Mouse (Mus musculus): ENCODE results near the gene Stmnd1. TPM values are rescaled to one million over a fixed set of nuclear protein-coding genes. Genes with fewer than 3 reads are reported as not detected.
A peak's percentile ranks its signal among the peaks of the same experiment; 100 is the strongest.
"Not testable (repeated sequence)": the region's sequence is repeated elsewhere in the genome, so short reads cannot be mapped to it uniquely, and the experiment has no call there.

Stmnd1 gene
- polyA plus RNA-seq (2015; fragmentation: Nextera tagmentation; extraction: Ambion mirVana) = not detected in 2 replicates

DNA sequence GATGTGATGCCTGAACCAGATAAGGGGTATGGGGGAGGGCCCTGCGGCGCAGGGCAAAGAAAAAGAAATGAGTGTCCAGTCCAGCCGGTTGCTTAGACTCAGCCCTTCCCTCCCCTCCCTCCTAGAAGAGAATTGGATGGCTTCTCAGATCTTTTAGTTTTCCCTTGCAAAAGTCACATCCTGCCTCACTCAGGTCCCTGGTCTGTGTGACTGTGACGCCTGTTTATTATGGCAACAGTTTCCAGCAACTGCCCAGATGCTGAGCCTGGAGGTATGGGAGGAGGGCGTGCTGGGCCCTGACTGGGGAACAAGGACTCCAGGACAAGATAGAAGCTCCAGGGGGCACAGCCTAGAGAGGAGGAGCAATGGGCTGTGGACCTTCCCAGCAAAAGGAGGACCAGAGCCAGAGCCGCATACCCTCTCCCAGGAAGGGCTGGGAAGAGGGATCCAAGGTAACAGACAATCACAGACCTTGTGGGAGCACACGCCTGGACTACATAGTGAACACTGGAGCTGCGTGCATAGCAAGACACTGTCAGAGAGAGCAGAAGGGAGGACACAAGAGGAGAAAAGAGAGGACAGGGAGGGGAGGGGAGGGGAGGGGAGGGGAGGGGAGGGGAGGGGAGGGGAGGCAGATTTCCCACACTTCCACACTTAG lies at the start of gene Stmnd1:
Gene Stmnd1 (plus strand): TSS at position 269 of the 658 bp plus-strand sequence.
- ATAC-seq (ENCODE audit: low read depth) = no peak
- H3K27ac ChIP-seq (ENCODE audit: low read length) = no peak within 1 kb of the TSS
- no peaks in the 10 kb centered on the region; the same call in 1 of the 2 replicates for H3K4me1 ChIP-seq (ENCODE audit: control insufficient read depth, low read depth, low read length)
- H3K36me3 ChIP-seq (ENCODE audit: control insufficient read depth, insufficient read depth) = no peaks in the 10 kb centered on the region
- no peak within 1 kb of the TSS for H3K4me2 ChIP-seq (ENCODE audit: low read depth, low read length)
- WGBS (ENCODE audit: insufficient replicate concordance) = 19% methylated on average over 8 of the region's 8 CpGs
- H3K4me3 ChIP-seq (ENCODE audit: low read depth, low read length) = no peak within 1 kb of the TSS
- no peak within 1 kb of the TSS for H3K9ac ChIP-seq (ENCODE audit: low read depth, low read length)
- H3K27me3 ChIP-seq (ENCODE audit: control insufficient read depth, insufficient read depth, low read depth, low read length) = no peaks in the 10 kb centered on the region
- no peaks in the 10 kb centered on the region for H3K9me3 ChIP-seq (replicated peaks; ENCODE audit: control insufficient read depth, low read length)

DNA sequence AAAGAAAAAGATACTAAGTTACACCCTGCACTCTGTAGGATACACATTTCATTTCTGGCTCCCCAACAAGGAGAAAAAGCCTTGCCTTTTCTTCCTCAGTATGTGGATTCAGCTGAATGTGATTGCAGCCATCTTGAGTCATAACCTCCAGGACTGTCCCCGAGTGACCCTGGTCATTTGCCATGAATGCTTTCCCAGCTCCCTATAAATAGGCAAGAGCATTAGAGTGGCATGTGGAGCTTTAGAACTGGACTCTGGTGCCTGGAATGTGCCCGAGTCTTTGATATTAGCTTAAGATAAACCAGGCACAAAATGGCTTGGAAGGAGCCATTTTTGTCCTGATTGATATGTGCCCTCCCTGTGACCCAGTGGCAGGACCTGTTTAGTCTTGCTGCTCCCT lies 46.6 kb upstream of the Stmnd1 start:
- Histone ChIP-seq H3K9me3 (replicated peaks; ENCODE audit: control insufficient read depth, low read length) (no peaks in the 10 kb centered on the region), H3K27ac (ENCODE audit: low read length) (no peak overlapping the region), H3K9ac (ENCODE audit: low read depth, low read length) (no peak overlapping the region), H3K27me3 (ENCODE audit: control insufficient read depth, insufficient read depth, low read depth, low read length) (no peaks in the 10 kb centered on the region), H3K4me1 (ENCODE audit: control insufficient read depth, low read depth, low read length) (no peaks in the 10 kb centered on the region), H3K4me2 (ENCODE audit: low read depth, low read length) (no peak overlapping the region), H3K4me3 (ENCODE audit: low read depth, low read length) (no peak overlapping the region), H3K36me3 (ENCODE audit: control insufficient read depth, insufficient read depth) (no peaks in the 10 kb centered on the region)
- 33% methylated on average over 2 of the region's 2 CpGs for whole genome bisulfite sequencing (ENCODE audit: insufficient replicate concordance)
- ATAC-seq (ENCODE audit: low read depth) = no peak

DNA sequence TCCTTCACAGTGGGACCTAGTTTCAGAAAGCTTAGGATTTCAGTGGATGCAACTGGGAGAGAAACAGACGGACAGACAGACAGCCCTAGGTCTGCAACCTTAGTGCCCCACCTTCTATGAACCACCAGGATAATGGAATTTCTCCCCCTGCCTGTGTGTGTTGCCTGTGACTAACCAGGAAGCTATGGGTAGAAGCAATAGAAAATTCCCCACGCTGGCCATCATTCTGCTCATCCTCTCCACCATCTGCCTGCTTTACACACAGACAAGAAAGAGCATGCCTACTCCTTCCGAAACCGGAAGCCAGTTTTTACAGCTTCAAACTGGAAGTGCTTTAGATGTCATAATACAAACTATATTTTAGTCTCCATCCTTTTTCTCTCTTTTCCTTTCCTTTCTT lies 46.0 kb upstream of the Stmnd1 start:
- Histone ChIP-seq H3K36me3 (ENCODE audit: control insufficient read depth, insufficient read depth) (no peaks in the 10 kb centered on the region), H3K4me1 (ENCODE audit: control insufficient read depth, low read depth, low read length) (no peaks in the 10 kb centered on the region), H3K27ac (ENCODE audit: low read length) (no peak overlapping the region), H3K9me3 (replicated peaks; ENCODE audit: control insufficient read depth, low read length) (no peaks in the 10 kb centered on the region), H3K4me2 (ENCODE audit: low read depth, low read length) (no peak overlapping the region), H3K27me3 (ENCODE audit: control insufficient read depth, insufficient read depth, low read depth, low read length) (no peaks in the 10 kb centered on the region), H3K4me3 (ENCODE audit: low read depth, low read length) (no peak overlapping the region), H3K9ac (ENCODE audit: low read depth, low read length) (no peak overlapping the region)
- 45% methylated on average over 4 of the region's 4 CpGs for WGBS (ENCODE audit: insufficient replicate concordance)
- no peak for ATAC-seq (ENCODE audit: low read depth)

DNA sequence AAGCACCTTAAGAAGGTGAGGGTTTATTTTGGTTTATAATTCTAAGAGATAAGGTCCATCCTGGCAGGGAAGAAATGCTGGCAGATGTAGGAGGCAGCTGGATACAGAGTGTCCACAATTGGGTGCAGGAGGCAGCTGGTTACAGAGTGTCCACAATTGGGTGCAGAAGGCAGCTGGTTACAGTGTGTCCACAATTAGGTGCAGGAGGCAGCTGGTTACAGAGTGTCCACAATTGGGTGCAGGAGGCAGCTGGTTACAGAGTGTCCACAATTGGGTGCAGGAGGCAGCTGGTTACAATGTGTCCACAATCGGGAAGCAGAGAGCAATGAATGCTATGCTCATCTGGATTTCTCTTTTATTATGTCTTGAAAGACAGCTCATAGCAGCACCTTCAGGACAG lies 44.8 kb upstream of the Stmnd1 start:
- H3K4me2 ChIP-seq (ENCODE audit: low read depth, low read length); H3K9me3 ChIP-seq (replicated peaks; ENCODE audit: control insufficient read depth, low read length); H3K4me1 ChIP-seq (ENCODE audit: control insufficient read depth, low read depth, low read length); ATAC-seq (ENCODE audit: low read depth); H3K36me3 ChIP-seq (ENCODE audit: control insufficient read depth, insufficient read depth); H3K9ac ChIP-seq (ENCODE audit: low read depth, low read length); H3K4me3 ChIP-seq (ENCODE audit: low read depth, low read length); H3K27me3 ChIP-seq (ENCODE audit: control insufficient read depth, insufficient read depth, low read depth, low read length); H3K27ac ChIP-seq (ENCODE audit: low read length): not testable (repeated sequence)
- 50% methylated on average over 1 of the region's 1 CpGs for WGBS (ENCODE audit: insufficient replicate concordance)

DNA sequence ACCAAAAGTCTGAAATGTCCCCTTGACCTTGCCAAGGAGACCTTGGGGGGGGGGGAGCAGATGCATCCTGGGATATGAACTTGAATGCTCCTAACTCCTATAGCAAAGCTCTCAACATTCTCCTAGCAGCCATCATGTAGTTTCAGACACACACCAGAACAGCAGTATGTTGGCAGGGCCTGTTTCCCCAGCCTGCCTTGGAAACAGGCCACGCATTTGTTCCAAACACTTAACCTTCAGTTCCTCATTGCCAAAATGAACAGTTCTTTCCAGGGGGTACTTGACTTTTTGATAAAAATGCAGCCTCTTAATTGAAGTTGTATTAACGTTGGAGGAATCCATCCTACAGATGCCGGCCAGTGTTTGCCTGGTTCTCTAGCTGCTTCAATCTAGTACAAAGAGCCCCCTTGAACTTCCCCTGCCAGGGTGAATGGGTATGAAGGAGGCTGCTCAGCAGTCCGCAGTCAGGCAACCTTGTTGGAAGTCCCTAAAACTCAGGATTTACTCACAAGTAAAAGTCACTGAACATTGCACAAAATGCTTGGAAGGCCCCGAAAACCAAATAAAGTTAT lies 41.9 kb upstream of the Stmnd1 start:
- Histone ChIP-seq H3K4me3 (ENCODE audit: low read depth, low read length) (no peak overlapping the region), H3K9ac (ENCODE audit: low read depth, low read length) (no peak overlapping the region), H3K4me2 (ENCODE audit: low read depth, low read length) (no peak overlapping the region), H3K36me3 (ENCODE audit: control insufficient read depth, insufficient read depth) (no peaks in the 10 kb centered on the region), H3K27ac (ENCODE audit: low read length) (no peak overlapping the region), H3K9me3 (replicated peaks; ENCODE audit: control insufficient read depth, low read length) (no peaks in the 10 kb centered on the region), H3K4me1 (ENCODE audit: control insufficient read depth, low read depth, low read length) (no peaks in the 10 kb centered on the region), H3K27me3 (ENCODE audit: control insufficient read depth, insufficient read depth, low read depth, low read length) (no peaks in the 10 kb centered on the region)
- no peak for ATAC-seq (ENCODE audit: low read depth)
- 59% methylated on average over 5 of the region's 5 CpGs for WGBS (ENCODE audit: insufficient replicate concordance)

DNA sequence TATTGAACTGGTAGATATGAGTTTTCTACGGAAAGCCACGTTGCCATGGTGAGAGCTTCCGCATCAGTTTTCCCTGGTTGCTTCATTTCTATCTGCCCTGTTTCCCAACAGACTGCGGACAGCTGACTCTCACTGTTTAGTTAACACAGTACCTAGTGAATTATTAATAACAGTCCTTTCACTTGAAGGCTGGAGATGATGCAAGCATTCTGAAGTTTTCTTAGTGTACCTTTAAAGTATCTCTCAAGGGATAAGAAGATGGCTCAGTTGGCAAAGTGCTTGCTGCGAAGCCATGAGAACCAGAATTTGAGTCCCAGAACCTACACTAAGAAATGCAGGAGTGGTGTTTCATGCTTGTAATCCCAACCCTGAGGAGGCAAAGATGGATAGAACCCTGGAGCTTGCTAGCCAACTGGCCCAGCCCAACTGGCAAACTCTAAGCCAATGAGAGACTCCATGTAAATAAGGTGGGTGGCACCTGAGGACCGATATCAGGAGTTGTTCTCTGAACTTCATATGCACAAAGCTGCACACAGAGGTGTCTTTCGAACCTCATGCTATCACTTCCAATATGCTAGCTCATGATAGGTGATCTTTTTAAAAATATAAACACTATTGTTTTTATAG lies 35.7 kb upstream of the Stmnd1 start:
- H3K36me3 ChIP-seq (ENCODE audit: control insufficient read depth, insufficient read depth) = no peaks in the 10 kb centered on the region
- H3K9ac ChIP-seq (ENCODE audit: low read depth, low read length) = no peak overlapping the region
- H3K27me3 ChIP-seq (ENCODE audit: control insufficient read depth, insufficient read depth, low read depth, low read length) = no peaks in the 10 kb centered on the region
- H3K4me1 ChIP-seq (ENCODE audit: control insufficient read depth, low read depth, low read length) = no peaks in the 10 kb centered on the region
- ATAC-seq (ENCODE audit: low read depth) = peak; percentile 92
- H3K27ac ChIP-seq (ENCODE audit: low read length) = no peak overlapping the region
- H3K4me3 ChIP-seq (ENCODE audit: low read depth, low read length) = no peak overlapping the region
- WGBS (ENCODE audit: insufficient replicate concordance) = 55% methylated on average over 7 of the region's 7 CpGs
- 0 out of 2 replicates have a peak overlapping the region, but pooled peaks have one; percentile 22 for H3K4me2 ChIP-seq (ENCODE audit: low read depth, low read length)
- no peaks in the 10 kb centered on the region for H3K9me3 ChIP-seq (replicated peaks; ENCODE audit: control insufficient read depth, low read length)

DNA sequence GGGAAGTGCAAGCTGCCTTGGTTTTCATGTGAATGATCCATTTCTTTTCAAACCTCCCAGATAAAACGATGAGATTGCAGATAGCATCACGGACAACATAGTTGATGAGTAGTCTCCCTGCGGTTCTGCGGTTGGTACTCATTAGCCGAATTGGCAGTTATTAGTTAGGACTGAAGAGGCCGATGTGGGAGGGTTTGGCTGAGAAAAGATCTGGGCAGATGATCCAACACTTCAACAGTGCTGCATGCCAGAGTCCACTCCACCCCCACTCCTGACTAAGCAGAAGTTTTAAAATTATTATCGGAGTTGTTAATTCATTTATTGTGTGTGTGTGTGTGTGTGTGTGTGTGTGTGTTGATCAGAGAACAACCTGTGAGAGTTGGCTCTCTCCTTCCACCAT lies 34.7 kb upstream of the Stmnd1 start:
- no peak for ATAC-seq (ENCODE audit: low read depth)
- no peak overlapping the region for H3K4me2 ChIP-seq (ENCODE audit: low read depth, low read length)
- H3K27ac ChIP-seq (ENCODE audit: low read length) = no peak overlapping the region
- no peaks in the 10 kb centered on the region for H3K9me3 ChIP-seq (replicated peaks; ENCODE audit: control insufficient read depth, low read length)
- H3K9ac ChIP-seq (ENCODE audit: low read depth, low read length) = no peak overlapping the region
- no peaks in the 10 kb centered on the region for H3K27me3 ChIP-seq (ENCODE audit: control insufficient read depth, insufficient read depth, low read depth, low read length)
- no peak overlapping the region for H3K4me3 ChIP-seq (ENCODE audit: low read depth, low read length)
- no peaks in the 10 kb centered on the region for H3K36me3 ChIP-seq (ENCODE audit: control insufficient read depth, insufficient read depth)
- no peaks in the 10 kb centered on the region for H3K4me1 ChIP-seq (ENCODE audit: control insufficient read depth, low read depth, low read length)
- 72% methylated on average over 7 of the region's 7 CpGs for WGBS (ENCODE audit: insufficient replicate concordance)

DNA sequence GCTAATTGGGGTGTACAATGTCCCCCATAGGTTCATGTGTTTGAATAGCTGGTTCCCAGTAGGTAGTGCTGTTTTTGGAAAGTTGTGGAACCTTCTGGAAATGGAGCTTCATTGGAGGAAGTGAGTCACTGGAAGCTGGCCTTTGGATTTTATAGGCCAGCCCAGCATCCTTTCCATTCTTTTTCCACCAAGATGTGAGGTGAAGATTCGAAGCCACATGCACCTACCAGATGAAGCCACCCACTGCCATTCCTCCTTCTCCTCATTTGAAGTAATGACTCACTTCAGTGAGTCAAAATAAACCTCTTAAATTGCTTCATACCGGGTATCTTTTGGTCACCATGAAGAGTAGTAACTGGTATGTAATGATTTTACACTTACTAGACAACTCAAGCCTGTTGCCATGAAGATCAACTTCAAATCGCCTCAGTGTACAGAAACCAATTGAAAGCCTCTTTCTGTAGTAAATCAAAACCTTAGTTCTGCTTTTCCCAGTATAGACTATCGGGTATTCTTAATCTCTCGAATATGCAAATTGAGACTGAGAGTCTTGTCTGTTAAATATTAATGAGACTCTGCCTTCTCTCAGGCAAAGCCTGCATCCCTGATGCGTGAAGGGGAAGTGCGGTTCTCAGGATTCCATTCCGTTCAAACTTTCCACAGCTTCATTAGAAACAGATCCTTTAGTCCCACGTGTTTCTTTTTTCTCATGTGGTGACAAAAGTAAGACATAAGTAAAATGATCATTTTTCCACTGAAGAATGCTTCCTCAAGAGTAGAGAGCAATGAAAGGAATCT lies 31.9 kb upstream of the Stmnd1 start:
- Histone ChIP-seq H3K9me3 (replicated peaks; ENCODE audit: control insufficient read depth, low read length) (no peaks in the 10 kb centered on the region), H3K27ac (ENCODE audit: low read length) (no peak overlapping the region), H3K9ac (ENCODE audit: low read depth, low read length) (no peak overlapping the region), H3K4me2 (ENCODE audit: low read depth, low read length) (no peak overlapping the region), H3K4me3 (ENCODE audit: low read depth, low read length) (no peak overlapping the region), H3K4me1 (ENCODE audit: control insufficient read depth, low read depth, low read length) (no peaks in the 10 kb centered on the region), H3K27me3 (ENCODE audit: control insufficient read depth, insufficient read depth, low read depth, low read length) (no peaks in the 10 kb centered on the region), H3K36me3 (ENCODE audit: control insufficient read depth, insufficient read depth) (no peaks in the 10 kb centered on the region)
- 52% methylated on average over 9 of the region's 9 CpGs for WGBS (ENCODE audit: insufficient replicate concordance)
- no peak for ATAC-seq (ENCODE audit: low read depth)

All from liver, embryonic 16.5 days (tissue).